In the genomic region with DNA sequence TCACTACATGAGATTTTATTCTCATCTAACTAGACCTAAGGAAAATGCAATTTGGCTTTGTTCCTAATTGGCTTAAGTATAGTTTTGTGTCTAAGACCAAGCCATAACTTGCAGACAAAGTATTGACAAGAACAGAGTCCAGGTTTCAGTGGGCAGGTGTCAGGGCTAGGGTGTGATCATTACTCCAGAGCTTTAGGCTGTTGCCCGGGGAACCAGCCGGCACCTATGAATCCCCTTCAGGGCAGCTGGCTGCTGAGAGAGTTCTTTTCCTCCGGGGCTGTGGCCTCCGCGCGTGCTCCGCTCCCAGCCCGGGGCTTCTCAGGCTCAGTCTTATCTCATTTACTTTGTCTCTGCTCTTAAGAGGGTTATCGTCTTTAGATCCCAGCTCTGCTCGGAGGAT, we compare ENCODE assay signal across 20 mouse cellular contexts. TPM values are rescaled to one million over a fixed set of nuclear protein-coding genes. Genes with fewer than 3 reads are reported as not detected.
DNase-seq lines count a peak whose midpoint lies in the region; ATAC-seq and TF ChIP-seq lines count a peak whose summit lies in the region.
"Had no signal": no experiment of that assay in that cellular context is flagged by ENCODE, and none has a peak within 500 bp of the region (broad histone marks: within the 10 kb centered on the region; RNA-seq: fewer than 3 reads in every experiment).

No protein-coding gene starts in this region.

- no peaks in the 10 kb centered on the region for H3K4me1 ChIP-seq in heart, adult 2 months (ENCODE audit: control insufficient read depth, insufficient read depth, low read length)
- H3K4me1 ChIP-seq in lung, embryonic 15.5 days, result no peaks in the 10 kb centered on the region
- no peaks in the 10 kb centered on the region for H3K4me1 ChIP-seq in midbrain, embryonic 13.5 days (replicated peaks)
- H3K4me1 ChIP-seq: hindbrain, embryonic 13.5 days; limb, embryonic 10.5 days; midbrain, embryonic 10.5 days; neural tube, embryonic 13.5 days had no signal

- no peak for DNase-seq in heart, adult 2 months
- no peak for DNase-seq in heart, adult 9 months (ENCODE audit: low spot score in 2 of 2)
- DNase-seq in lung, postnatal 36 days, result no peak
- peak; percentile 17 to 44 for DNase-seq in adrenal gland, postnatal 36 days
- peak; percentile 1 for DNase-seq in ovary, postnatal 14 days (ENCODE audit: low spot score)
- DNase-seq: cerebellum, adult 11-12 months; cerebellum, postnatal 36 days; kidney, postnatal 10 days; lung, postnatal 14 days had no signal

- intact Hi-C loops in heart, adult 2 months (cut with DNase I), result no loop called here

- H3K4me3 ChIP-seq in heart, adult 2 months, result no peak overlapping the region
- no peak overlapping the region for H3K4me3 ChIP-seq in lung, embryonic 15.5 days
- H3K4me3 ChIP-seq in midbrain, embryonic 13.5 days (replicated peaks), result no peak overlapping the region
- H3K4me3 ChIP-seq: hindbrain, embryonic 13.5 days; left cerebral cortex, adult 2 months; limb, embryonic 10.5 days; midbrain, embryonic 10.5 days; neural tube, embryonic 13.5 days had no signal

- no peaks in the 10 kb centered on the region for H3K36me3 ChIP-seq in heart, adult 2 months (ENCODE audit: control insufficient read depth, insufficient read depth, low read length)
- no peaks in the 10 kb centered on the region for H3K36me3 ChIP-seq in lung, embryonic 15.5 days
- no peaks in the 10 kb centered on the region for H3K36me3 ChIP-seq in midbrain, embryonic 13.5 days
- H3K36me3 ChIP-seq: hindbrain, embryonic 13.5 days; limb, embryonic 10.5 days; midbrain, embryonic 10.5 days; neural tube, embryonic 13.5 days had no signal

- TF ChIP-seq CTCF in heart, adult 2 months (IDR thresholded peaks at IDR 0.05), result no peak

- 0 out of 2 replicates have a peak overlapping the region, but pooled peaks have one; percentile 6 for H3K4me2 ChIP-seq in lung, embryonic 15.5 days
- H3K4me2 ChIP-seq in midbrain, embryonic 13.5 days (replicated peaks), result no peak overlapping the region
- H3K4me2 ChIP-seq: hindbrain, embryonic 13.5 days; neural tube, embryonic 13.5 days had no signal

- no peaks in the 10 kb centered on the region for H3K27me3 ChIP-seq in heart, adult 2 months (ENCODE audit: control insufficient read depth, insufficient read depth, low read length)
- H3K27me3 ChIP-seq in lung, embryonic 15.5 days, result no peaks in the 10 kb centered on the region
- H3K27me3 ChIP-seq in midbrain, embryonic 13.5 days, result no peaks in the 10 kb centered on the region
- H3K27me3 ChIP-seq: hindbrain, embryonic 13.5 days; neural tube, embryonic 13.5 days had no signal

- H3K27ac ChIP-seq in heart, adult 2 months, result peak overlapping the region; percentile 9; the same call in 1 of the 2 replicates
- no peak overlapping the region for H3K27ac ChIP-seq in lung, embryonic 15.5 days
- H3K27ac ChIP-seq in midbrain, embryonic 13.5 days, result no peak overlapping the region
- H3K27ac ChIP-seq: hindbrain, embryonic 13.5 days; left cerebral cortex, adult 2 months; limb, embryonic 10.5 days; liver, embryonic 14.5 days; midbrain, embryonic 10.5 days; neural tube, embryonic 13.5 days had no signal

- no peaks in the 10 kb centered on the region for H3K79me2 ChIP-seq in heart, adult 2 months (replicated peaks; ENCODE audit: control insufficient read depth, insufficient read depth, low read length)

- no peaks in the 10 kb centered on the region for H3K9me3 ChIP-seq in lung, embryonic 15.5 days
- H3K9me3 ChIP-seq in midbrain, embryonic 13.5 days, result no peaks in the 10 kb centered on the region
- H3K9me3 ChIP-seq: hindbrain, embryonic 13.5 days; limb, embryonic 10.5 days; midbrain, embryonic 10.5 days; neural tube, embryonic 13.5 days had no signal

- ATAC-seq in lung, embryonic 15.5 days (ENCODE audit: borderline replicate concordance, extremely low read depth, low FRiP score, low TSS enrichment), result no peak
- ATAC-seq in midbrain, embryonic 13.5 days, result no peak
- ATAC-seq in CD4-positive, CD25-positive, alpha-beta regulatory T cell, adult 4 months, result no peak
- ATAC-seq: forebrain, embryonic 14.5 days had no signal

- no peak overlapping the region for H3K9ac ChIP-seq in heart, adult 2 months (ENCODE audit: low read depth, low read length)
- H3K9ac ChIP-seq in lung, embryonic 15.5 days, result no peak overlapping the region
- no peak overlapping the region; the same call in 1 of the 2 replicates for H3K9ac ChIP-seq in midbrain, embryonic 13.5 days (replicated peaks)
- H3K9ac ChIP-seq: hindbrain, embryonic 13.5 days; liver, embryonic 14.5 days; neural tube, embryonic 13.5 days had no signal

- TF ChIP-seq EP300 in heart, adult 2 months (IDR thresholded peaks at IDR 0.05; ENCODE audit: insufficient read depth, low read depth, low read length), result no peak

- 26% methylated on average over 10 of the region's 10 CpGs for WGBS in heart, adult 2 months
- WGBS in lung, embryonic 15.5 days, result 33% methylated on average over 10 of the region's 10 CpGs
- 49% methylated on average over 10 of the region's 10 CpGs for WGBS in midbrain, embryonic 13.5 days

- no peak for TF ChIP-seq POLR2A in heart, adult 2 months (IDR thresholded peaks at IDR 0.05; ENCODE audit: insufficient read depth, low read depth, low read length)

RNA-seq across cellular contexts. Expression of gene Itgad, which starts 0.7 kb away (rescaled TPM):
- under 1 TPM in 1 of 2 experiments, not detected in 1; 0.39 TPM for total RNA-seq in heart, adult 2 months (2021)
- 0.21 TPM in 1 of 2 replicates, not detected in the other for polyA plus RNA-seq in heart, adult 2 months (2012; rRNA removed)
- 0.10 TPM in 1 of 2 replicates, not detected in the other for polyA plus RNA-seq in lung, embryonic 15.5 days (2015; fragmentation: Nextera tagmentation; extraction: Ambion mirVana)
- under 1 TPM in 1 of 2 experiments, not detected in 1; 0.13 TPM for total RNA-seq in adrenal gland, postnatal 36 days (2021)
- 0.05 TPM in 1 of 2 replicates, not detected in the other for polyA plus RNA-seq in midbrain, embryonic 13.5 days (2015; fragmentation: Nextera tagmentation; extraction: Ambion mirVana)
- polyA plus RNA-seq in CD4-positive, CD25-positive, alpha-beta regulatory T cell, adult 4 months (2017; shearing (Covaris generic)), result under 1 TPM in 1 of 2 experiments, not detected in 1; 0.15 TPM
- total RNA-seq: left cerebral cortex, adult 2 months had no signal
- polyA plus RNA-seq: forebrain, embryonic 14.5 days; hindbrain, embryonic 13.5 days; intestine, embryonic 14.5 days; limb, embryonic 10.5 days; neural tube, embryonic 13.5 days had no signal

RNA-seq across cellular contexts. Expression of gene Itgax, which starts 25.6 kb away (rescaled TPM):
- total RNA-seq in heart, adult 2 months (2021), result under 1 TPM; 0.23 to 0.37 TPM
- polyA plus RNA-seq in heart, adult 2 months (2012; rRNA removed), result 0.35 and 1.2 TPM in 2 replicates
- polyA plus RNA-seq in lung, embryonic 15.5 days (2015; fragmentation: Nextera tagmentation; extraction: Ambion mirVana), result 0.05 and 0.19 TPM in 2 replicates
- 1 to 10 TPM in 1 of 2 experiments, under 1 TPM in 1; 0.89 to 2.9 TPM for total RNA-seq in adrenal gland, postnatal 36 days (2021)
- 0.07 TPM in 1 of 2 replicates, not detected in the other for polyA plus RNA-seq in midbrain, embryonic 13.5 days (2015; fragmentation: Nextera tagmentation; extraction: Ambion mirVana)
- not detected for polyA plus RNA-seq in CD4-positive, CD25-positive, alpha-beta regulatory T cell, adult 4 months (2017; shearing (Covaris generic))
- polyA plus RNA-seq: hindbrain, embryonic 13.5 days; limb, embryonic 10.5 days; midbrain, embryonic 10.5 days; neural tube, embryonic 13.5 days had no signal

RNA-seq across cellular contexts. Expression of gene Cox6a2, which starts 51.3 kb away (rescaled TPM):
- total RNA-seq in heart, adult 2 months (2021), result 1,000 to 10,000 TPM; 2,428 to 3,099 TPM
- 4,809 and 7,642 TPM in 2 replicates for polyA plus RNA-seq in heart, adult 2 months (2012; rRNA removed)
- polyA plus RNA-seq in lung, embryonic 15.5 days (2015; fragmentation: Nextera tagmentation; extraction: Ambion mirVana), result 19.0 and 23.9 TPM in 2 replicates
- 1 to 10 TPM in 1 of 2 experiments, not detected in 1; 6.9 TPM for total RNA-seq in adrenal gland, postnatal 36 days (2021)
- not detected in 2 replicates for polyA plus RNA-seq in midbrain, embryonic 13.5 days (2015; fragmentation: Nextera tagmentation; extraction: Ambion mirVana)
- polyA plus RNA-seq in CD4-positive, CD25-positive, alpha-beta regulatory T cell, adult 4 months (2017; shearing (Covaris generic)), result under 1 TPM in 1 of 2 experiments, not detected in 1; 0.82 TPM
- polyA plus RNA-seq: intestine, embryonic 14.5 days; midbrain, embryonic 10.5 days had no signal

Comparison
In these comparisons a context has a peak if more than half of its experiments do, and no peak if none do; other contexts are left out.
1. DNase-seq: peak in adrenal gland, postnatal 36 days (2 of 2) and ovary, postnatal 14 days (single experiment); none in heart, adult 2 months (0 of 2), heart, adult 9 months (0 of 2) and lung, postnatal 36 days (single experiment).
2. RNA of gene Cox6a2, which starts 51.3 kb away (polyA plus RNA-seq): 4,809 to 7,642 TPM in heart, adult 2 months; 19.0 to 23.9 TPM in lung, embryonic 15.5 days, 0.82 TPM in CD4-positive, CD25-positive, alpha-beta regulatory T cell, adult 4 months and not detected in midbrain, embryonic 13.5 days; every median in the first group is over 100 times any median in the second.